Mouse (Mus musculus): ENCODE measurements at regions not wholly inside any gene's neighbourhood (a gene's known extent, or its start where the extent isn't known, plus 50 kb on each side); places are given as distances from the start of the nearest gene placed in this dataset.

DNA sequence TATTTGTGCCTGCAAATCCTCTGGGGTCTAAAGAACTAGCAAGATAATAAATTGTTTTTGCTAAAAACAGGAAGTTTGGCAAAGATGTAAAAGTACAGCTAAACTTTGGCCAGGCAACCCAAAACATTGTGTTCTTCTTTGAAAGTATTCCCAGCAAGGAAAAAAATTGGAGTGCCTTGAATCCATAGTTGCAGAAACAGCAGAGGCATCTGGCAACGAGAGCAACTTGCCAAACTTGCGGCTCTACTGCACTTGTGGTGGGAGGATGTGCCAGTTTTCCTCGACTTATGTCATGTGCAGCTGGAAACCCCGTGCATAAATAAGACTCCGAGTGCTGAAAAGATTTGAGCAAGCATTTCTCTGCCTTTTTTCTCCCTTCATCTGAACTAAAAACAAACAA lies 185.2 kb upstream of the Meis1 start:
- Histone ChIP-seq H3K9ac (ENCODE audit: low read depth, low read length, severe bottlenecking) (no peak overlapping the region), H3K9me3 (ENCODE audit: control insufficient read depth, low read length) (no peaks in the 10 kb centered on the region), H3K4me3 (replicated peaks; ENCODE audit: low read length) (no peak overlapping the region), H3K27me3 (ENCODE audit: control insufficient read depth, insufficient read depth, low read length) (no peaks in the 10 kb centered on the region), H3K27ac (replicated peaks; ENCODE audit: low read depth, low read length) (no peak overlapping the region), H3K4me1 (ENCODE audit: control insufficient read depth, insufficient read depth, low read length) (peaks cover 14% of the 10 kb centered on the region), H3K4me2 (replicated peaks; ENCODE audit: low read depth, low read length, severe bottlenecking) (no peak overlapping the region), H3K36me3 (ENCODE audit: control insufficient read depth, insufficient read depth, low read length) (no peaks in the 10 kb centered on the region)
- TF ChIP-seq POLR2A (IDR thresholded peaks at IDR 0.05; ENCODE audit: borderline replicate concordance, extremely low read depth, insufficient read depth, insufficient read length), result no peak
- 0 out of 2 replicates have a peak, but pooled peaks have one; percentile 19 for ATAC-seq (ENCODE audit: low FRiP score, low read depth)
- WGBS, result 19% methylated on average over 5 of the region's 5 CpGs
- DNase-seq (ENCODE audit: low spot score), result peak; percentile 73

DNA sequence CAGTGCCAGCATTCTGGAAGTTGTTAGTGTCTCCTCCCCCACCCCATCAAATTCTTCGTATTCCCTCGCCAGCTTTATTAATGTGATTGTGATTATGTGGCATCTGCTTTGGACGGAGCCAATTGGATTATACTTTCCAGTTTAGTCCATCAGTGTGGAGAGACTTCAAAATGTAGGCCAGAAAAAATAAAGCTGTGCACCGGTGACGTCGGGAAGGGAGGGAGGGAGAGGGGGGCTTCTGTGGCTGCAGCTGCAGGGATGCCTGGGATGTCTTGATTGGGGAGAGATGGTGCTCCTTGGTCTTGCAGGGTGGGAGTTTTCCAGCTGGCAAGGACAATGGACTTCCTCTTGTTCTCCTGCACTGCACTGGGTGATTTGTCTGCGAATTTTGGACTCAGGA lies 185.7 kb upstream of the Meis1 start:
- Histone ChIP-seq H3K27me3 (ENCODE audit: control insufficient read depth, insufficient read depth, low read length) (no peaks in the 10 kb centered on the region), H3K27ac (replicated peaks; ENCODE audit: low read depth, low read length) (no peak overlapping the region), H3K4me2 (replicated peaks; ENCODE audit: low read depth, low read length, severe bottlenecking) (0 out of 2 replicates have a peak overlapping the region, but pooled peaks have one; percentile 19), H3K4me1 (ENCODE audit: control insufficient read depth, insufficient read depth, low read length) (peaks cover 14% of the 10 kb centered on the region), H3K36me3 (ENCODE audit: control insufficient read depth, insufficient read depth, low read length) (no peaks in the 10 kb centered on the region), H3K9ac (ENCODE audit: low read depth, low read length, severe bottlenecking) (no peak overlapping the region), H3K4me3 (replicated peaks; ENCODE audit: low read length) (no peak overlapping the region), H3K9me3 (ENCODE audit: control insufficient read depth, low read length) (no peaks in the 10 kb centered on the region)
- WGBS, result 35% methylated on average over 7 of the region's 7 CpGs
- TF ChIP-seq POLR2A (IDR thresholded peaks at IDR 0.05; ENCODE audit: borderline replicate concordance, extremely low read depth, insufficient read depth, insufficient read length), result no peak
- ATAC-seq (ENCODE audit: low FRiP score, low read depth) (no peak), DNase-seq (ENCODE audit: low spot score) (peak; percentile 20)

DNA sequence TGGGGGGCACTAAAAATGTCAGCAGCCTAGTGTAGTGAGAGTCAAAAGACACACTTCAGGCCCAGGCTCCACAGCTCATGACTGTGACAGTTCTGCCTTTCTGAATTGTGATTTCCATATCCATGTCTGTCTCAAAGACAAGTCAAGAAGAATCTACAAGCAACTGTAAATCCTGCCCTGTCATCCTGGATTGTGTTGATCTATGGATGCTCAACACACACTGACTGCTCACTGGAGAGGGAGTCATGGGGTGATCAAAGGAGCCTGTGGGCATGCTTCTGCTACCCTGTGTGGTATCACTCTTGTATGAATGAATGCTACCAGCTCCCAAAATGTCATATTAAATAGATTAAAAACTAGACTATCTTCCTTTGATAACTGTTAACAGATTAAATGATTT lies 186.4 kb upstream of the Meis1 start:
- ATAC-seq (ENCODE audit: low FRiP score, low read depth), result no peak
- no peak overlapping the region for H3K4me3 ChIP-seq (replicated peaks; ENCODE audit: low read length)
- no peak overlapping the region for H3K4me2 ChIP-seq (replicated peaks; ENCODE audit: low read depth, low read length, severe bottlenecking)
- DNase-seq (ENCODE audit: low spot score), result no peak
- no peaks in the 10 kb centered on the region for H3K36me3 ChIP-seq (ENCODE audit: control insufficient read depth, insufficient read depth, low read length)
- H3K9me3 ChIP-seq (ENCODE audit: control insufficient read depth, low read length), result no peaks in the 10 kb centered on the region
- no peak overlapping the region for H3K27ac ChIP-seq (replicated peaks; ENCODE audit: low read depth, low read length)
- TF ChIP-seq POLR2A (IDR thresholded peaks at IDR 0.05; ENCODE audit: borderline replicate concordance, extremely low read depth, insufficient read depth, insufficient read length), result no peak
- H3K9ac ChIP-seq (ENCODE audit: low read depth, low read length, severe bottlenecking), result no peak overlapping the region
- H3K27me3 ChIP-seq (ENCODE audit: control insufficient read depth, insufficient read depth, low read length), result no peaks in the 10 kb centered on the region
- H3K4me1 ChIP-seq (ENCODE audit: control insufficient read depth, insufficient read depth, low read length), result peaks cover 14% of the 10 kb centered on the region

DNA sequence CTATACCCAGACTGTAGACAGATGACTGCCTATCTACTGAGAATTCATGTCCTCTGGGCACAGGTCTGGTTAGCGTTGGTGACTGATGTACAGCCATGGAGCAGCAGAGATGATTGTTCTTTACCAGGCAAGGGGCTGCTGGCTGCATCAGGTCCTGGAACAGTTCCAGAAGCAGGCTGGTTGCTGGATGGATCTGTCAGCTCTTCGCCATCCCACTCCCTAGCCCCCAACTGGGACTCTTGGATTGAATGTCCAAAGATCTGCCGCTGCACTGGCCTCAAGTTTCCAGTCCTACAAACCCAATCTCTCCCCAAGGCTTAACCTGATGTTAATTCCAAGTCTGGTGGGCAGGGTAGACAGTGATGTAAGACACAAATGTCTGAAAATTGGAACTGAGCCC lies 200.7 kb upstream of the Meis1 start:
- WGBS, result 62% methylated on average over 3 of the region's 3 CpGs
- Histone ChIP-seq H3K4me2 (replicated peaks; ENCODE audit: low read depth, low read length, severe bottlenecking) (no peak overlapping the region), H3K4me1 (ENCODE audit: control insufficient read depth, insufficient read depth, low read length) (peaks cover 5% of the 10 kb centered on the region; the same call in 1 of the 2 replicates), H3K9me3 (ENCODE audit: control insufficient read depth, low read length) (no peaks in the 10 kb centered on the region), H3K36me3 (ENCODE audit: control insufficient read depth, insufficient read depth, low read length) (no peaks in the 10 kb centered on the region), H3K4me3 (replicated peaks; ENCODE audit: low read length) (no peak overlapping the region), H3K9ac (ENCODE audit: low read depth, low read length, severe bottlenecking) (no peak overlapping the region), H3K27me3 (ENCODE audit: control insufficient read depth, insufficient read depth, low read length) (no peaks in the 10 kb centered on the region), H3K27ac (replicated peaks; ENCODE audit: low read depth, low read length) (no peak overlapping the region)
- DNase-seq (ENCODE audit: low spot score), result no peak
- no peak for TF ChIP-seq POLR2A (IDR thresholded peaks at IDR 0.05; ENCODE audit: borderline replicate concordance, extremely low read depth, insufficient read depth, insufficient read length)
- no peak for ATAC-seq (ENCODE audit: low FRiP score, low read depth)

DNA sequence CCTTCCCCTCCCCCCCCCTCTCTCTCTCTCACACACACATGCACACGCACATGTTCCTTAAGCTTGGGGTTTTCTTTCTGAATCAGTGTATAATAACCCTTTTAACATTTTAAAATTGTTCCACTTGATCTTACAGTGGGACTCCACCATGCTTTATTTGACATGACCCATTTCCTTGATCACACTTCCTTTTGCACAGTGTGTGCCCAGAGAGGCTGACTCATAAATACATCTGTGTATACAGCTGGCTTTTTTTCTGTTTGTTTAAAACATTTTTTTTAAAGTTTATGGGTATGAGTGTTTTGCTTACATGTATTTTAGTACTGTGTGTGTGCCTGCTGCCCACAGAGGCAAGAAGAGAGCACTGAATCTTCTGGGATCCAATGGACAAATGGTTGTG lies 202.7 kb upstream of the Meis1 start:
- TF ChIP-seq POLR2A (IDR thresholded peaks at IDR 0.05; ENCODE audit: borderline replicate concordance, extremely low read depth, insufficient read depth, insufficient read length), result no peak
- H3K9me3 ChIP-seq (ENCODE audit: control insufficient read depth, low read length), result no peaks in the 10 kb centered on the region
- no peaks in the 10 kb centered on the region for H3K36me3 ChIP-seq (ENCODE audit: control insufficient read depth, insufficient read depth, low read length)
- DNase-seq (ENCODE audit: low spot score) (no peak), ATAC-seq (ENCODE audit: low FRiP score, low read depth) (no peak)
- 71% methylated on average over 1 of the region's 1 CpGs for WGBS
- H3K27ac ChIP-seq (replicated peaks; ENCODE audit: low read depth, low read length), result no peak overlapping the region
- H3K4me3 ChIP-seq (replicated peaks; ENCODE audit: low read length), result no peak overlapping the region
- H3K27me3 ChIP-seq (ENCODE audit: control insufficient read depth, insufficient read depth, low read length), result no peaks in the 10 kb centered on the region
- H3K9ac ChIP-seq (ENCODE audit: low read depth, low read length, severe bottlenecking), result no peak overlapping the region
- peaks cover 5% of the 10 kb centered on the region; the same call in 1 of the 2 replicates for H3K4me1 ChIP-seq (ENCODE audit: control insufficient read depth, insufficient read depth, low read length)
- H3K4me2 ChIP-seq (replicated peaks; ENCODE audit: low read depth, low read length, severe bottlenecking), result no peak overlapping the region

DNA sequence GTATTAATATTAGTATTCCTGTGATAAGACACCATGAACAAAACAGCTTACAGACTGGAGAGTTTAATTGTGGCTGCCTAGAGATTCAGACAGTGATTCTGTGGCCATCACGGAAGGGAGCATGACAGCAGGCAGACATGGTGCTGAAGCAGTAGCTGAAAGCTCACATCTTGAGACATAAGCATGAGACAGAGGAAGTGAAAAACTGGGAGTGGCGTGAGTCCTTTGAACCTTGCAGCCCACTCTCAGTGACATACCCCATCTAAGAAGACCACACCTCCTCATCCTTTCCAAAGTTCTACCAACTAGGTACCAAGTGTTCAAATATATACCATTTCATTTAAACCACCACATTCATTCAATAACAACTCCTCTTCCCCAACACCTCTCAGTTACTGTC lies 208.0 kb upstream of the Meis1 start:
- no peak overlapping the region for H3K9ac ChIP-seq (ENCODE audit: low read depth, low read length, severe bottlenecking)
- H3K4me1 ChIP-seq (ENCODE audit: control insufficient read depth, insufficient read depth, low read length), result peaks cover 5% of the 10 kb centered on the region; the same call in 1 of the 2 replicates
- no peak overlapping the region for H3K4me3 ChIP-seq (replicated peaks; ENCODE audit: low read length)
- no peaks in the 10 kb centered on the region for H3K36me3 ChIP-seq (ENCODE audit: control insufficient read depth, insufficient read depth, low read length)
- WGBS, result 91% methylated on average over 2 of the region's 2 CpGs
- no peaks in the 10 kb centered on the region for H3K27me3 ChIP-seq (ENCODE audit: control insufficient read depth, insufficient read depth, low read length)
- H3K27ac ChIP-seq (replicated peaks; ENCODE audit: low read depth, low read length), result no peak overlapping the region
- no peaks in the 10 kb centered on the region for H3K9me3 ChIP-seq (ENCODE audit: control insufficient read depth, low read length)
- no peak for TF ChIP-seq POLR2A (IDR thresholded peaks at IDR 0.05; ENCODE audit: borderline replicate concordance, extremely low read depth, insufficient read depth, insufficient read length)
- no peak overlapping the region for H3K4me2 ChIP-seq (replicated peaks; ENCODE audit: low read depth, low read length, severe bottlenecking)
- ATAC-seq (ENCODE audit: low FRiP score, low read depth) (no peak), DNase-seq (ENCODE audit: low spot score) (no peak)
